Mouse (Mus musculus): Measurements from ENCODE around the gene Vmn2r118. TPM values are rescaled to one million over a fixed set of nuclear protein-coding genes. Genes with fewer than 3 reads are reported as not detected.

The Vmn2r118 gene
- not detected in 2 replicates for polyA plus RNA-seq (2012; rRNA removed)

DNA sequence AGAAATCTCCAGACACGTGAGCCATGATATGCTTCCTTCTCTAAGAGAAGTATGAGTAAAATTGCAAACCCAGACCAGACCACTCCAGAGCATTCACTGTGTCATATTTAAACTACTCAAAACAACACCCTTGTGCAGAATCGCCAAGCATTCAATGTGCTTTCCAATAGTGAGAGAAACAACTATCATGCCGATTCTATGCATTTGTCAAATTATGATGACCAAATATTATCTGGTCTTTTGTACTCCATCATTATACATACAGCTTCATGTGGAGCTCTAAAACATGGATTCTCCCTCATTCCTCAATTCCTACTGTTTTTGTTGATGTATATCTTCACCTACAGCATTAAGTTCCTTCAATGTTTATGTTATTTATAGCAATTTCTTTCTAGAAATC is at the start of gene Vmn2r118:
TSS of gene Vmn2r118 (minus strand) at position 101 of the 400 bp plus-strand sequence.
- no peak within 1 kb of the TSS for H3K27ac ChIP-seq (ENCODE audit: insufficient read depth, low read length)
- no peaks in the 10 kb centered on the region for H3K4me1 ChIP-seq (ENCODE audit: control insufficient read depth, insufficient read depth, insufficient read length)
- no peaks in the 10 kb centered on the region for H3K36me3 ChIP-seq (ENCODE audit: control insufficient read depth, insufficient read depth, low read length)
- H3K4me3 ChIP-seq (ENCODE audit: extremely low read depth, insufficient read depth, insufficient read length), result no peak within 1 kb of the TSS
- no peaks in the 10 kb centered on the region for H3K27me3 ChIP-seq (ENCODE audit: control insufficient read depth, insufficient read depth, low read length)
- no peak for DNase-seq (ENCODE audit: low read depth in 1 of 2, low spot score in 2 of 2)
- no peak for TF ChIP-seq POLR2A (IDR thresholded peaks at IDR 0.05; ENCODE audit: low read depth, low read length)
- no peak for TF ChIP-seq CTCF (IDR thresholded peaks at IDR 0.05; ENCODE audit: extremely low read depth, insufficient read depth, insufficient read length, insufficient replicate concordance)
- WGBS, result 88% methylated on average over 3 of the region's 3 CpGs

DNA sequence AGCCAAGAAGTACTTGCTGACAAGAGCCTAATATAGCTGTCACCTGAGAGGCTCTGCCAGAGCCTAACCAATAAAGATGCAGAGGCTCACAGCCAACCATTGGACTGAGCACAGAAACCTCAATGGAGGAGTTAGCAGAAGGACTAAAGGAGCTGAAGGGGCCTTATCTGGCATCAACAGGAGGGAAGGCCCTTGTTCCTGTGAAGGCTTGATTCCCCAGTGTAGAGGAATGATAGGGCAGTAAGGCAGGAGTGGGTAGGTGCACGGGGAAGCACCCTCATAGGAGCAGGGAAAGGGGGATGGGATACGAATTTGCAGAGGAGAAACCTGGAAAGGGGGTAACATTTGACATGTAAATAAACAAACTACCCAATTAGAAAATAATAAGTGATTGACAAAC is 36.1 kb upstream of the Vmn2r118 start:
- H3K4me1 ChIP-seq (ENCODE audit: control insufficient read depth, insufficient read depth, insufficient read length), result no peaks in the 10 kb centered on the region
- 87% methylated on average over 2 of the region's 2 CpGs for WGBS
- no peak overlapping the region for H3K4me3 ChIP-seq (ENCODE audit: extremely low read depth, insufficient read depth, insufficient read length)
- DNase-seq (ENCODE audit: low read depth in 1 of 2, low spot score in 2 of 2), result no peak
- H3K36me3 ChIP-seq (ENCODE audit: control insufficient read depth, insufficient read depth, low read length), result peaks cover 12% of the 10 kb centered on the region
- TF ChIP-seq POLR2A (IDR thresholded peaks at IDR 0.05; ENCODE audit: low read depth, low read length), result no peak
- no peak for TF ChIP-seq CTCF (IDR thresholded peaks at IDR 0.05; ENCODE audit: extremely low read depth, insufficient read depth, insufficient read length, insufficient replicate concordance)
- H3K27me3 ChIP-seq (ENCODE audit: control insufficient read depth, insufficient read depth, low read length), result no peaks in the 10 kb centered on the region
- H3K27ac ChIP-seq (ENCODE audit: insufficient read depth, low read length), result no peak overlapping the region

DNA sequence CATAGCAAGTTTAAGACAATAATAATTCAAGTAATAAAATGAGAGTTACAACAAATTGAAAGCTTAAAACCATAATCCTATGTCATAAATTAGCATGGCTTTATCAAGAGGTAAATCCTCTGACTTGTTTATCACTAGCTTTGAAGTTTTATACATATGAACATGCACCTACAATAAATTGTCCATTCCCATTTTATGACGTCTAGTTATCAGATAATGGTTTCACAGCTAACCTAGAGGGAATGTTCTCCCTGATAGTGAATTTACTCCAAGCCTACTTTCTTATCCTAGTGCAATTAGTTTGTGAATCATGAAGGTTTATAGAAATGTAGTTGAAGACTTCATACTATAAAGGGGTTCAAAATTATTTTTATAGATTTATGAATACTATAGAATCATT is 34.2 kb downstream of the Vmn2r118 start:
- Histone ChIP-seq H3K4me1 (ENCODE audit: control insufficient read depth, insufficient read depth, insufficient read length) (no peaks in the 10 kb centered on the region), H3K4me3 (ENCODE audit: extremely low read depth, insufficient read depth, insufficient read length) (no peak overlapping the region), H3K36me3 (ENCODE audit: control insufficient read depth, insufficient read depth, low read length) (no peaks in the 10 kb centered on the region), H3K27ac (ENCODE audit: insufficient read depth, low read length) (no peak overlapping the region), H3K27me3 (ENCODE audit: control insufficient read depth, insufficient read depth, low read length) (no peaks in the 10 kb centered on the region)
- TF ChIP-seq CTCF (IDR thresholded peaks at IDR 0.05; ENCODE audit: extremely low read depth, insufficient read depth, insufficient read length, insufficient replicate concordance), result no peak
- TF ChIP-seq POLR2A (IDR thresholded peaks at IDR 0.05; ENCODE audit: low read depth, low read length), result no peak
- no peak for DNase-seq (ENCODE audit: low read depth in 1 of 2, low spot score in 2 of 2)
- 81% methylated on average over 1 of the region's 1 CpGs for WGBS

DNA sequence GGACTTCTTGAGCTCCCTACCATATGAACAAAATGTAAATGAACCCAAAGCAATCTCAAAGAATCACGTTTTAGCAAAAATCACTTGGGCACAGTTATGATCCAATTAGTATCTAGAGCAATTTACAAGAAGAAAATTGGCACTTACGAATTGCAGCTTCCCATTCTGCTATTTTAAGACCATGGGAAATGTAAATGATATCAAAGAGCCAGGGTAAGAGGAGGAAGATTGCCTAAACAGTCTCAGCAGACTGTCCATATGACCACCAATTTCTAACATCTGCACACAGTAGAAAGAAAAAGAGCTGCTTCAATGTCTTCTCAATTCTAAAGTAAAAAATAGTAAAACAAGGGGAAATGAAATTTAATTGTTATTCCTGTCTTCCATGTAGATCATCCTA is 63.2 kb downstream of the Vmn2r118 start:
- no peak for DNase-seq (ENCODE audit: low read depth in 1 of 2, low spot score in 2 of 2)
- Histone ChIP-seq H3K27ac (ENCODE audit: insufficient read depth, low read length) (no peak overlapping the region), H3K36me3 (ENCODE audit: control insufficient read depth, insufficient read depth, low read length) (no peaks in the 10 kb centered on the region), H3K4me1 (ENCODE audit: control insufficient read depth, insufficient read depth, insufficient read length) (no peaks in the 10 kb centered on the region), H3K27me3 (ENCODE audit: control insufficient read depth, insufficient read depth, low read length) (no peaks in the 10 kb centered on the region), H3K4me3 (ENCODE audit: extremely low read depth, insufficient read depth, insufficient read length) (no peak overlapping the region)
- 70% methylated on average over 2 of the region's 2 CpGs for WGBS
- TF ChIP-seq CTCF (IDR thresholded peaks at IDR 0.05; ENCODE audit: extremely low read depth, insufficient read depth, insufficient read length, insufficient replicate concordance) (no peak), POLR2A (IDR thresholded peaks at IDR 0.05; ENCODE audit: low read depth, low read length) (no peak)

DNA sequence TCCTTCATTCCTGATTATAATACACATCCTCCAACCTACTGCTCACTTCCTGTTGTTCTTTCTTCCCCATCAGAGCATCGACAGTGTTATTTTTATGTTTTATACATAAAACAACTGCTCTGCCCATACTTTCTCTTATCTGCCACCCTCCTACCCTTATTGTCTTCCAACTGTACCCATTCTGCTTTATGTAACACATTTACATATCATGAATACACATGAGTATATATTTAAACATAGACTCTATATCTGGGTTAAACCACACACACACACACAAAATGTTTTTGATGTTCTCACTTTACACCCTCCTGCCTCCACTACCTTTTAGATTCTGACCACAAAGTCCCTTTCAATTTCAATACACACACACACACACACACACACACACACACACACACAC is 76.5 kb downstream of the Vmn2r118 start:
- Histone ChIP-seq H3K27ac (ENCODE audit: insufficient read depth, low read length) (no peak overlapping the region), H3K4me3 (ENCODE audit: extremely low read depth, insufficient read depth, insufficient read length) (no peak overlapping the region), H3K36me3 (ENCODE audit: control insufficient read depth, insufficient read depth, low read length) (no peaks in the 10 kb centered on the region), H3K4me1 (ENCODE audit: control insufficient read depth, insufficient read depth, insufficient read length) (no peaks in the 10 kb centered on the region), H3K27me3 (ENCODE audit: control insufficient read depth, insufficient read depth, low read length) (no peaks in the 10 kb centered on the region)
- 79% methylated on average over 1 of the region's 1 CpGs for WGBS
- DNase-seq (ENCODE audit: low read depth in 1 of 2, low spot score in 2 of 2), result no peak
- no peak for TF ChIP-seq POLR2A (IDR thresholded peaks at IDR 0.05; ENCODE audit: low read depth, low read length)
- TF ChIP-seq CTCF (IDR thresholded peaks at IDR 0.05; ENCODE audit: extremely low read depth, insufficient read depth, insufficient read length, insufficient replicate concordance), result no peak

Other genes starting within 250 kb of the Vmn2r118 start
- gene St6gal2, start 179.8 kb downstream of the Vmn2r118 start, polyA plus RNA-seq (2012; rRNA removed), result not detected in 2 replicates
- gene Pot1b, start 87.4 kb upstream of the Vmn2r118 start, polyA plus RNA-seq (2012; rRNA removed), result 3.9 and 5.6 TPM in 2 replicates
- 14.1 and 14.9 TPM in 2 replicates for gene Adgre4, start 124.8 kb upstream of the Vmn2r118 start, polyA plus RNA-seq (2012; rRNA removed)